Mouse (Mus musculus) MEL (cell line): ENCODE data around the gene Arl15. TPM values are rescaled to one million over a fixed set of nuclear protein-coding genes. Genes with fewer than 3 reads are reported as not detected.
A peak's percentile ranks its signal among the peaks of the same experiment; 100 is the strongest.

Experiments
- DNase-seq: peaks from one replicate; pipeline ENCODE4 v3.0.0; 2011; ENCODE audit warnings: low read depth, low spot score
- H3K27ac ChIP-seq: 2 replicates; pipeline ENCODE4 v1.5.1; 2012; ENCODE audit warnings: low read depth, mild to moderate bottlenecking, control low read depth, low read length, moderate library complexity; ENCODE audit not compliant: control insufficient read depth
- H3K27me3 ChIP-seq, 2 experiments: fragments of 150-350 bp in 1 of 2; sonication (generic) in 1 of 2; 2 replicates each; pipeline ENCODE4 v1.6.1; 2012; ENCODE audit warnings: low read length in 2 of 2, mild to moderate bottlenecking in 2 of 2, improper control_type of control experiment in 1 of 2, moderate library complexity in 1 of 2; ENCODE audit not compliant: insufficient read depth in 2 of 2, control insufficient read depth in 1 of 2
- H3K36me3 ChIP-seq, 2 experiments: 2 replicates each; pipeline ENCODE4 v1.6.1; 2012 to 2014; ENCODE audit warnings: low read length in 2 of 2, improper control_type of control experiment in 1 of 2, inconsistent platforms in 1 of 2, mild to moderate bottlenecking in 1 of 2; ENCODE audit not compliant: insufficient read depth in 2 of 2, control insufficient read depth in 1 of 2
- H3K4me1 ChIP-seq, 2 experiments: fragments of 150-350 bp in 1 of 2; sonication (generic) in 1 of 2; 2 replicates each; pipeline ENCODE4 v1.6.1; 2012; ENCODE audit warnings: low read length in 2 of 2, improper control_type of control experiment in 1 of 2, mild to moderate bottlenecking in 1 of 2; ENCODE audit not compliant: insufficient read depth in 2 of 2, control insufficient read depth in 1 of 2
- H3K4me3 ChIP-seq, 2 experiments: fragments of 150-350 bp in 1 of 2; sonication (generic) in 1 of 2; 2 replicates each; pipeline ENCODE4 v1.5.1; 2012; ENCODE audit warnings: low read depth in 2 of 2, low read length in 2 of 2, mild to moderate bottlenecking in 2 of 2, moderate library complexity in 2 of 2, control low read depth in 1 of 2, improper control_type of control experiment in 1 of 2; ENCODE audit not compliant: control insufficient read depth in 1 of 2, insufficient read depth in 1 of 2
- H3K79me2 ChIP-seq: 2 replicates; pipeline ENCODE4 v1.6.1; 2012; ENCODE audit warnings: mild to moderate bottlenecking, low read length, moderate library complexity; ENCODE audit not compliant: control insufficient read depth, poor library complexity, insufficient read depth
- H3K9ac ChIP-seq: 2 replicates; pipeline ENCODE4 v1.6.1; 2012; ENCODE audit warnings: low read depth, mild to moderate bottlenecking, control low read depth, low read length, moderate library complexity; ENCODE audit not compliant: control insufficient read depth, poor library complexity, severe bottlenecking
- H3K9me3 ChIP-seq: fragments of 150-350 bp; sonication (generic); replicated peaks from 2 replicates; pipeline ENCODE4 v1.6.1; 2012; ENCODE audit warnings: mild to moderate bottlenecking, low read length, improper control_type of control experiment, moderate library complexity; ENCODE audit not compliant: insufficient read depth
- BHLHE40 ChIP-seq: IDR thresholded peaks from 2 replicates; pipeline ENCODE4 v1.6.1; 2012; ENCODE audit warnings: low read depth, mild to moderate bottlenecking, inconsistent platforms, low read length, improper control_type of control experiment, borderline replicate concordance
- CHD1 ChIP-seq: IDR thresholded peaks from 2 replicates; pipeline ENCODE4 v1.6.1; 2012; ENCODE audit warnings: low read depth, mild to moderate bottlenecking, inconsistent platforms, low read length, improper control_type of control experiment
- CTCF ChIP-seq, 3 experiments: IDR thresholded peaks in 2 of 3; conservative IDR thresholded peaks in 1 of 3; 2 replicates each; pipeline ENCODE4 v1.5.1; 2011 to 2012; ENCODE audit warnings: low read length in 3 of 3, low read depth in 2 of 3, mild to moderate bottlenecking in 2 of 3, improper control_type of control experiment in 1 of 3, inconsistent platforms in 1 of 3, mixed read lengths in 1 of 3, moderate library complexity in 1 of 3; ENCODE audit not compliant: control insufficient read depth in 1 of 3, insufficient read depth in 1 of 3, poor library complexity in 1 of 3, severe bottlenecking in 1 of 3
- E2F4 ChIP-seq: IDR thresholded peaks from 2 replicates; pipeline ENCODE4 v1.6.1; 2011; ENCODE audit warnings: low read depth, low read length, improper control_type of control experiment, borderline replicate concordance
- ELF1 ChIP-seq: IDR thresholded peaks from 2 replicates; pipeline ENCODE4 v1.6.1; 2014; ENCODE audit warnings: low read depth, mild to moderate bottlenecking, inconsistent platforms, low read length, improper control_type of control experiment, moderate library complexity
- EP300 ChIP-seq, 2 experiments: IDR thresholded peaks; 2 replicates each; pipeline ENCODE4 v1.6.1; 2011; ENCODE audit warnings: improper control_type of control experiment in 2 of 2, low read length in 2 of 2, low read depth in 1 of 2, mild to moderate bottlenecking in 1 of 2
- GATA1 ChIP-seq: IDR thresholded peaks from 2 replicates; pipeline ENCODE4 v1.6.1; 2011; ENCODE audit warnings: low read depth, low read length, improper control_type of control experiment
- KAT2A ChIP-seq: conservative IDR thresholded peaks from 2 replicates; pipeline ENCODE4 v1.6.1; 2012; ENCODE audit warnings: low read depth, low read length, improper control_type of control experiment, inconsistent platforms
- MAFK ChIP-seq: IDR thresholded peaks from 2 replicates; pipeline ENCODE4 v1.6.1; 2011; ENCODE audit warnings: low read depth, mild to moderate bottlenecking, low read length, improper control_type of control experiment, borderline replicate concordance
- MAX ChIP-seq: IDR thresholded peaks from 2 replicates; pipeline ENCODE4 v1.6.1; 2011; ENCODE audit warnings: low read length, improper control_type of control experiment
- MAZ ChIP-seq: IDR thresholded peaks from 2 replicates; pipeline ENCODE4 v1.6.1; 2012; ENCODE audit warnings: low read depth, mild to moderate bottlenecking, inconsistent platforms, low read length, improper control_type of control experiment
- MXI1 ChIP-seq: IDR thresholded peaks from 2 replicates; pipeline ENCODE4 v1.6.1; 2011; ENCODE audit warnings: mild to moderate bottlenecking, low read depth, low read length, improper control_type of control experiment
- MYC ChIP-seq: IDR thresholded peaks from 2 replicates; pipeline ENCODE4 v1.6.1; 2011; ENCODE audit warnings: low read depth, mild to moderate bottlenecking, low read length, improper control_type of control experiment, moderate library complexity
- POLR2AphosphoS2 ChIP-seq: IDR thresholded peaks from 2 replicates; pipeline ENCODE4 v1.6.1; 2011; ENCODE audit warnings: low read length, improper control_type of control experiment
- RCOR1 ChIP-seq: IDR thresholded peaks from 2 replicates; pipeline ENCODE4 v1.6.1; 2012; ENCODE audit warnings: low read depth, mild to moderate bottlenecking, inconsistent platforms, low read length, improper control_type of control experiment
- SIN3A ChIP-seq: IDR thresholded peaks from 2 replicates; pipeline ENCODE4 v1.6.1; 2012; ENCODE audit warnings: low read length, improper control_type of control experiment, inconsistent platforms
- TCF12 ChIP-seq: IDR thresholded peaks from 2 replicates; pipeline ENCODE4 v1.6.1; 2014; ENCODE audit warnings: low read depth, mild to moderate bottlenecking, inconsistent platforms, low read length, improper control_type of control experiment, moderate library complexity
- ZC3H11A ChIP-seq: IDR thresholded peaks from 2 replicates; pipeline ENCODE4 v1.6.1; 2012; ENCODE audit warnings: low read depth, mild to moderate bottlenecking, inconsistent platforms, low read length, improper control_type of control experiment
- ZKSCAN1 ChIP-seq: IDR thresholded peaks from 2 replicates; pipeline ENCODE4 v1.6.1; 2012; ENCODE audit warnings: low read depth, mild to moderate bottlenecking, inconsistent platforms, low read length, improper control_type of control experiment, moderate library complexity
- ZMIZ1 ChIP-seq: IDR thresholded peaks from 2 replicates; pipeline ENCODE4 v1.6.1; 2012; ENCODE audit warnings: low read depth, mild to moderate bottlenecking, inconsistent platforms, low read length, improper control_type of control experiment, moderate library complexity
- polyA plus RNA-seq, 2 experiments: library from polyadenylated mRNA; stranded (reverse) in 1 of 2; unstranded in 1 of 2; fragments of >175 nt in 1 of 2; fragments of >200 nt in 1 of 2; gene quantifications; 2 replicates each; pipeline versions ENCODE4 v1.2.1 to v1.2.4; 2012; ENCODE audit warnings: low replicate concordance in 2 of 2, low read depth in 1 of 2; ENCODE audit not compliant: insufficient read length in 2 of 2, insufficient read depth in 1 of 2, missing spikeins in 1 of 2
- total RNA-seq: library from RNA; depleted of rRNA; stranded (reverse); fragments of 300-350 nt; gene quantifications from 2 replicates; pipeline ENCODE4 v1.2.3, GENCODE M21; 2012

Gene Arl15
- total and polyA plus RNA-seq, 3 experiments, result 3.6 to 5.8 TPM; not detected in 1

DNA sequence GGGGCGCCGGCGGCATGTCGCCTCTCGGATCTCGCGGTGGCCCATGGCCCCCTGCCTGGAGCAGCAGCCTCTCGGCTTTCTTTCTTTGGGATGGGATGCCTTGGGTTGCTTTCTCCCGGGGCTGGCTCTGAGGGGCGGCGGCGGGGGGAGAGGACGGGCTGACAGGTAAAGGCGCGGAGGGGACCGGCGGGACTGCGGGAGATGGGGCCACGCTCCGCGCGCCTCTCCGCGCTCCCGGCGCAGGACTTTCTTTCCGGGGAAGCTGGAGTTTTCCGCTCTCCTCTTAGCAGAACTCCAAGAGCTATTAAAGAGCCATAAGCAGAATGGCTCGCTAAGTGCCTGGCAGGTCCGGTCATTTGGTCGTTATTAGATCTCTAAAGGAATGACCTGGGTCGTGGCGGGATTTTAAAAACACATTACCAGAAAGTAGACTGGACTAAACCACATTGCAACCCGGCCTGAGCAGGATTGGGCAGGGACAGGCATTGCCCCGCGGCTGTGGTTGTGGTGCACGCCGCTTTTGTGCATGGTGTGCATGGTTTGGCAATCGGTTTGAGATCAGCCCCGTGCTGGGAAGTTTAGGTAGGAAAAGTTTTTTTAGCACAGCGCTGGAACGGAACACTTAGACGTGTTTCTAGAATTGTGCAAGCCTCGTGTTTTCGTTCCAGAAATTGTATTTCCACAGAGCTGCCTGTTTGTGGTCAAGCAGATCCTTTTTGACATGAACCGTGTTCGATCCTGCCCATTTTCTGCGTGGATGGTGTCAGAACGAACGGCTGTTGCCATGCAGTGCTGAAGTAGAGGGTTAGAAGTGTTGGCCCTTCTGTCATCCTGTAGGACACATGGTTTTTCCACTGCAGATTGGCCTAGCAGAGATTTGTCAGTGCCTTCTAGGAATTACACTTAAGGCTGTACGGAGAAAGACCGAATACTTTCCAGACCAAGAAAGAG lies 675 bp downstream of the Arl15 start:
- Histone ChIP-seq H3K4me1 (peaks cover 2 to 20% of the 10 kb centered on the region in 2 experiments), H3K9ac (peak overlapping the region; percentile 84), H3K27me3 (no peaks in the 10 kb centered on the region), H3K27ac (peak overlapping the region; percentile 76), H3K4me3 (peak overlapping the region; percentile 84 to 94), H3K9me3 (no peaks in the 10 kb centered on the region), H3K36me3 (peaks cover 0 to 21% of the 10 kb centered on the region in 2 experiments; a peak in 2 of 4 replicates), H3K79me2 (peaks cover 15% of the 10 kb centered on the region)
- peak; percentile 57 for DNase-seq
- TF ChIP-seq TCF12 (no peak), MXI1 (peak; percentile 31), SIN3A (peak; percentile 22; the same call in 1 of the 2 replicates), MYC (0 out of 2 replicates have a peak, but pooled peaks have one; percentile 21)

DNA sequence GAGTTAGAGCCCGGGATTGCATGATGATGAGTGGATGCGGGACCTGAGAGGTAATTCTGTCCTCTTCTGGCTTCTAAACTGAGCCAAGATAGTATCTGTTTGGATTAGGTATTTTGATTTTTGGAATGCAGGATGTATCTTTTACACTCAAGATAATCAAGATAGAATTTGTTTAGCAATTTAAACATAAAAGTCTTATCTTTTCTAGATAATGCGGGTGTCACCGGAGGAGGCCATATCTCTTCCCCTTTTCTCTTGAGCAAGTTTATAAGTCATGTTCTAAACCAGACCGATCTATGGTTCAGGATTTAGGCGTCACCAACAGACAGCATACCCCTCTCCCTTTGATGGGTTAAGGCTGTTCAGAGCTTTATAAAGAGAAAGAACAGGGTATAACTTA lies 3.1 kb downstream of the Arl15 start:
- H3K4me3 ChIP-seq, result no peak overlapping the region
- peak; percentile 28 for DNase-seq
- H3K79me2 ChIP-seq, result peaks cover 15% of the 10 kb centered on the region
- peak; percentile 24 to 82; a peak in 3 of 4 replicates for TF ChIP-seq EP300 (IDR thresholded peaks at IDR 0.05; ENCODE audit: low read depth in 1 of 2, low read length in 2 of 2)
- TF ChIP-seq CTCF (IDR thresholded peaks at IDR 0.05 in 2 of 3, conservative IDR thresholded peaks at IDR 0.05 in 1 of 3; ENCODE audit: control insufficient read depth in 1 of 3, insufficient read depth in 1 of 3, low read depth in 2 of 3, low read length in 3 of 3, poor library complexity in 1 of 3, severe bottlenecking in 1 of 3), result no peak
- no peak for TF ChIP-seq BHLHE40
- TF ChIP-seq GATA1, result peak; percentile 87
- no peak for TF ChIP-seq MAX
- 0 out of 2 replicates have a peak, but pooled peaks have one; percentile 5 for TF ChIP-seq TCF12
- peak; percentile 76 for TF ChIP-seq RCOR1
- H3K27ac ChIP-seq, result no peak overlapping the region
- H3K9ac ChIP-seq, result no peak overlapping the region
- peaks cover 0 to 21% of the 10 kb centered on the region in 2 experiments; a peak in 2 of 4 replicates for H3K36me3 ChIP-seq
- H3K27me3 ChIP-seq, result no peaks in the 10 kb centered on the region
- no peaks in the 10 kb centered on the region for H3K9me3 ChIP-seq
- peaks cover 2 to 20% of the 10 kb centered on the region in 2 experiments for H3K4me1 ChIP-seq

DNA sequence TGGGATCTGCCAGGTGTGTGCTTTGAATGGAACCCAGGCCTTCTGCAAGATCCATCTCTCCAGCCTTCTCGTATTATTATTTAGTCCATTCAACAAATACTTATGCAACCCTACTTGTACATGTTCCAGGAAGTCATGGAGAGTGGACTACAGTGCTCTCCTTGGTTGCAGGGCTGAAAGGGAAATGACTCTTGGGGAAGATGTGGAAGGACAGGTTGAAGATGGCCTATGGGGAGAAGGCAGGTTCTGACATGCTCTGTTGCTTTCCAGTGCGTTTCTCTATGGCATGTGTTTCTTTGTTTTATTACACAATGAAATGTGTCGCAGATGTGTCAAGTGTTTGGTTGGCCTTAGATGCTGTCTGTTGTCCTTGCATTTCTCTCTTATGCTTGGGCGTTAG lies 5.1 kb downstream of the Arl15 start:
- Histone ChIP-seq H3K9ac (no peak overlapping the region), H3K79me2 (peaks cover 13% of the 10 kb centered on the region), H3K27ac (no peak overlapping the region), H3K36me3 (peaks cover 0 to 21% of the 10 kb centered on the region in 2 experiments; a peak in 2 of 4 replicates), H3K27me3 (no peaks in the 10 kb centered on the region), H3K9me3 (no peaks in the 10 kb centered on the region), H3K4me1 (peaks cover 2 to 20% of the 10 kb centered on the region in 2 experiments), H3K4me3 (no peak overlapping the region)
- no peak for DNase-seq
- TF ChIP-seq ZC3H11A (no peak), KAT2A (no peak), E2F4 (no peak), ZKSCAN1 (no peak), POLR2AphosphoS2 (no peak), MAZ (no peak), MAFK (no peak), ELF1 (no peak), CHD1 (no peak), ZMIZ1 (no peak)
